Mouse (Mus musculus) heart, postnatal 36 days (tissue): Measurements from ENCODE around the gene Chml. TPM values are rescaled to one million over a fixed set of nuclear protein-coding genes. Genes with fewer than 3 reads are reported as not detected.

Source experiments
- DNase-seq, 2 experiments: peaks; one replicate each; pipeline ENCODE4 v3.0.0; 2021 to 2022
- intact Hi-C: fragments of 180-260 bp; cut with DNase I; formaldehyde crosslinking; loops from one replicate; pipeline ENCODE4 v1.15.1; 2025
- total RNA-seq, 2 experiments: library from RNA; stranded (reverse); gene quantifications; 2 replicates each; pipeline ENCODE4 v1.2.3; 2021

Chml gene
- 10 to 100 TPM; 10.1 to 10.6 TPM for total RNA-seq

DNA sequence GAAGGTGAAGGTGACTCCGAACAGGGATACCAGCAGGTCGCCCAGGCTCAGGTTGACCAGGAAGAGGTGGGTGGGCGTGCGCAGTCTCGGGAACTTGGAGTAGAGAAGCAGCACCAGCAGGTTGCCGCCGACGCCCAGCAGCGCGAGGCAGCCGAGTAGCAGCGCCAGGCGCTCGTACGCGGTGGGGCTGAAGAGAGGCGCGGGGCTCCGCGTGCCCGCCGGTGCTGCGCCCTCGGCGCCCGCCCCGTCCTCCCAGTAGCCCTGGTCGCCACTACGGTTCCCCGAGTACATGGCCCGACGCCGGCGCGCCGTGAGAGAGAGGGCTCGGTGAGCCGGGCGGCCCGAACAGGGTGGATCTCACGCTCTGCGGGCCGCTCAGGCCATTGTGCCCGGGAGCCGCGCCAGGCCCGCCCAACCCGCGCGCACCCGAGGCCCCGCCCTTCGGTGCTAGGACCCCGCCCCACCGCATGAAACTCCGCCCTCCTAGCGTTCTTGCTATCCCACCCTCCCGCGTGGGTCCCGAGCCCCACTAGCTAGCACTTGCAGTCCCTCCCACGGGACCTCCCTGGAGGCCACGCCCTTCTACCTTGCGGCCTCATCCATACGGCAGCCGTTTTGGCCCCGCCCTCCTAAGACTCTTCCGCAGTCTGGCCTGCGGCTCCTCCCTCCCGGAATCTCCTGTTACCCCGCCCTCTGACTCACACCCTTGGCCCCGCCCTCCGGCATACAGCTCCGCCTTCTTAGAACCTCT, at the start of gene Chml, which contains the start of gene Opn3:
TSS of gene Chml (minus strand) at position 656 of the 751 bp plus-strand sequence.
TSS of gene Opn3 (minus strand) at position 531 of the 751 bp plus-strand sequence.
- DNase-seq, result peak; percentile 98
- intact Hi-C loops, result loop anchor here (1.0 to 5.0 kb wide), 3 partner anchors 67 to 190 kb away; partner anchors contain the start of genes Exo1 and Fh1

DNA sequence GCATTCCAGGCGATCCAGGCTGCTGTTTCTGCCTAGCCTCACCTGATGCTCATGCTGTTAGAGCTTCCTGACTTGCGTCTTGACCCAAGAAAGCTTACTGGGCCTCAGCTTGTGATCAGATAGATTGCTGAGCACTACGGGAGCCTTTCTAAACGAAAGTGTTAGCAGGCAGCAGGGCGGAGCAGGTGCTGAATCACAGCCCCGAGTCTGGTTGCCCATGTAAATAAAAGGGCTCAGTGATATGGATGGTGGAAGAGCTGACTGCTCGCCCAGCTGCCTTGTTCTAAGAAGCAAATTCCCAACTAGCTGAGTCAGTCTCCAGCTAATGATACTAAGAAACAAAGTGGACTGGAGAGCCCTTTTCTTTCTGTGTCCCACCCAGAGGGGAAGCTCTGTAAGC, 33.1 kb upstream of the Chml start:
- intact Hi-C loops, result no loop called here
- DNase-seq, result no peak

DNA sequence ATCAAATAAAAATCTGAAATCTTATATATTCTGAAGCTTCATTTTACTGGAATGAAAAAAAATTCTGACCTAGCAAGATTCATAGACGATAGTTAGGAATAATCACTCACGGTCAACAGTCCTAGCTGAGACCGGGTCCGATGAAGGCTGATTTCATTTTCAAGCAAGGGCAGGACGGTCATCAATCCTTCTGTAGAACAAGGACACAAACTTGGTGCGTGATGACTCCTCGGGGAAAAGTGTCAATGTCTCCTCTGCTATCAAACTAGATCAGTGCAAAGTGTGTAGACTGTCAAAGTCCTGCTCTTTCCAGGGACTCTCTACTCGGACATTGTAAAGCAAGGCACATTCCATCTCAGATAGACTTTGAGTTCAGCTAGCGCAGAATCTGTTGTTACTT, 24.1 kb upstream of the Chml start:
- DNase-seq, result no peak
- intact Hi-C loops, result no loop called here

DNA sequence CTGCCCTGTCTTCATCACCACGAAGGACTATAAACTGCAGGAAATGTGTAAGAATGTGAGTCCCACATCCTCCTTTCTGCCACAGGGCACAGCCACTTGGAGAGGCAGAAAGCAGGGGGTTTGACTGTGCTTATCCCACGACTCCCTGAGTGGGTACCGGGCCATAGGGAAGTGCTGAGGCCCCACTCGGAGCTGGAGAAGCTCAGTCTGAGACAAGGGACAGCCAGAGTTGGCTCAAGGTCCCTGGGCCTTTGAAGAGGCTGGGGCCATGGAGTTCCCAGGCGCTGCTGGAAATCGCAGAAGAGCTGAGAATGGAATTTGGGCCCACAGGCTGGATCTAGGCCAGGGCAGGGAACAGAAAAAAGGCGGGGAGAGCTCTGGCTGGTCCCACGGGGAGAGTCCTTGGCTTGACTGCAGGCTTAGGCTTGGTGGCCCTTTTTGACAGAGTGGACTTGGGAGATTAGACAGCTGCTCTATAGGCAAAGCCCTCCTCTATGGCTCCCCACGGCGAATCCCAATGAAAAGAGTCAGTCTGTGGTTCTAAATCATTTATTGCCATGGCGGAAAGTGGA, 19.7 kb upstream of the Chml start:
- DNase-seq, result peak; percentile 34 to 50
- intact Hi-C loops, result no loop called here

DNA sequence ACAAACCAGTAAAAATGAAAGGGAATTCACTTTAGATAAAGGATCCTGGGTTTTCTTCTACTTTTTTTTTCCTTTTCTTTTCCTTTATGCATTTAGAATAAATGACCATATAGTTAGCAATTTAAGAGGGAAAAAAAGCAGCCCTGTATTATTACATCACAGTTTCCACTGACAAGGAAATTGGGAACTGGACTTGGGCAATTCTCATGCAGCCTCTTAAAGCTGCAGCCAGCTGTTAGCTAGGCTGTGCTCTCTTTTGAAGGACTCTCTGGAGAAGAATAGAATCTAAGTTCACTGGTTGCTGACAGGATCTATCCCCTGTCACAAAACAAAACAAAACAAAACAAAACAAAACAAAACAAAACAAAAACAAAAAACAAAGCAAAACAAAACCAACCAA, 15.3 kb upstream of the Chml start:
- intact Hi-C loops, result no loop called here
- DNase-seq, result no peak

DNA sequence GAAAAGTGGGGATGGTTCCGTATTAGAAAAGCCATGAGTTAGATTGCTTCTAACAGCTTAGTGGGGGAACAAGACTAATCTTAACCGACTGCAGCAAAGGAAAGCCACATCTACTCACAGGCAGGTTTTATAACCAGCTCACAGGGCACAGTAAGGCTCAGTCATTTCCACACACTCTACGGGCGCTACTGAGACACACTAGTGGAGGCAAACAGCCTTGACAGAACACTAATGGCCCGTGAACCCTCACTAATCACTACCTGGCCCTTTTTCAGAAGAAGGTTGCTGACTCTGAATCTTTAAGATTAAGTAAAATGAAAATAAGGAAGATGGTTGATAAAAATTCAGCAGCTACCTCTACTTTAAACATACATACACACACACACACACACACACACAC, 14.9 kb upstream of the Chml start:
- no peak for DNase-seq
- intact Hi-C loops, result no loop called here

DNA sequence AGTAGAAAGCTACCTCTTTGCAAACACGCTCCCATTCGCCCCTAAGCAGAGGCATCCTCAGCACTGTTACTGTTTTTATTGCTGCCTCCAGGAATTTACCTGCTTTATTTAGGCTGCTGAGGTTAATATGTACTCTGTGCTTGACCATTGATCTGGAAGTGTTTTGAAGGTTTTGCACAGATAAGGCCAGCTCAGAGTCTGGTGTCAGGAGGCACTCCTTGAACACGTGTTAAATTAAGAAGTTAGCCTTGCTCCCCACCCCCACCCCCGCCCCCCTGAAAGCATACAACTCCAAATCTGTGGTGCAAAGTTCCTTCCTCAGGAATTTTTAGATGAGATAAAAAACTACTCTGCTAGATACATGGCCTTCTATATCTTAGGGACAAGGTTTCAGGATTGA, 8.4 kb upstream of the Chml start:
- no peak for DNase-seq

DNA sequence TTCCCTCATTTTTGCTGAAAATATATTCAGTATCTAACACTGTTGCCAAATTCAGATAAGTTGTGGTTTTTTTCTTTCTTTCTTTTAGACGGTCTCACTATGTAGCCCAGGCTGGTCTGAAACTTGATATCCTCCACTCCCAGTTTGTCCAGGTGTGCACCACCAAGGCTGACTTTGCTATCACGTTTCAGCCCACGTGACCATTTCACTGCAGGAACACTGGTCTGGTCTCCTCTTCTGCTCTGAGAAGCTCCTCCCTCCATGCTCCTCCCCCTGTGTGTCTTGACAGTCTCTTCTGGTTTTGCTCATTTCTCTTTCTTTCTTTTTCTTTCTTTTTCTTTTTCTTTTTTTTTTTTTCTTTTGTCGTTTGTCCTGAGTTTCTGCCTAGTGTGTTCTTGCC, 7.1 kb upstream of the Chml start:
- intact Hi-C loops, result no loop called here

More for the DNA sequence above, 8.4 kb upstream of the Chml start:
- intact Hi-C loops, result no loop called here

DNA sequence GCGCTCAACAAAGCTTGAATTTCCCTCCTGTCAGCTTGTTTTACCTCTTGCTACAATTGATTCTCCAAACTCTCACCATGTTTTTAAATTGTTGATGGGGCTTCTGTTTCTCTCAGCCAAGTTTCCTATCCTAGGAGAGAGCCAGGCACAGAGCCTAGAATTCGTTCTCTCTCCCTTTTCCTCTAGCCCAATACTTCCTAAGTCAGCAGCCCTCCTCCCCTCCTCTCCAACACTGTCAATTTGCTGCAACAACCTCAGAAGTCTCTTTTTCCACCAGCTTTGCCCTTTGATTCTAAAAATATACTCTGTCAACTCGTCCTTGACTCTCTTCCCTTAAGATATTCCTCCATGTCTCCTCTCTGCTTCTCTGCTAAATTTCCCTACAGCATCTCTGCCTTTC, 6.7 kb upstream of the Chml start:
- no peak for DNase-seq
- intact Hi-C loops, result no loop called here

More for the DNA sequence above, 7.1 kb upstream of the Chml start:
- DNase-seq, result no peak

DNA sequence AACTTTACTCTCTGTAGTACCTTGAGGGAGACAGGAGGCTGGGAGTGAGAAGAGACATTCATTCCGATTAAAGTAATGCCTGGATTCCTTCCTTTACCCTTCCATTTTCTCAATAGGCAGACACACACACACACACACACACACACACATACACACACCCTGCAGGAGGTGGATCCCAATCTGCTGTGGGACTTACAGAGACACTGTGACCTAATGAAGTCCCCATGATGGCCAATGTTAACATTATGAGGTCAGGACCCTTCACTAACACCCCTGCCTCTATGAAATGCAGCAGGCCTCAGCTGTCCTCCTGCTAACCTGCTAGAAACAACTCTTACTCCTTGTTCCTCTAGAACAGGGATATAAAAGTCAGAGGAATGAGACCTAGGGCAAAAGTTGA, 5.6 kb upstream of the Chml start, which contains the start of gene Wdr64:
TSS of gene Wdr64 (plus strand) at position 301 of the 400 bp plus-strand sequence.
- no peak for DNase-seq
- intact Hi-C loops, result no loop called here

DNA sequence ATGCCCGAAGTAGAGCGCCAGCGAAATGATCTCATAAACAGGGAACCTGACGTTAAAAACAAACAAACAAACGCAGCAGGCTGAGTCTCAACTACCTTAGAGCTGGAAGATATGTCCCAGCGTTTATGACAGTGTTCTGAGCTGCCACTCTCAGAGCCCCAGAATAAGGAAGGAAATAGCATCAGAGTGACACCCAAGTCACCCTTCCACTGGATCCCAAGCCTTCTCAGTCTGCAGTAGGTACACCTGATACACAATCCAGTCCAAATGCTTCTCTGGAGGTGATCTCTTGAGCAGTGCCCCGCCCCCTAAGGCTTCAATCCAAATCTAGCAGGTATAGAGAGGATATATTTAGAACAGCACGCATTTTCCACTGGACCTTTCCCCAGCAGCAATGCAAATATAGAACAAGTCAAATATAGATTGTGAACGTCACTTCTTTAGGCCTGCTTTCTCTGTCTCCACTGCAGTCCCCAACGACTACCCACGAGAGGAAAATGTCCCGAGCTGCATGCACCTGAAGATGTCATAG, 794 bp upstream of the Chml start:
- no peak for DNase-seq
- intact Hi-C loops, result loop anchor here (5.0 kb wide), 2 partner anchors 174 to 189 kb away; partner anchors contain the start of gene Exo1

DNA sequence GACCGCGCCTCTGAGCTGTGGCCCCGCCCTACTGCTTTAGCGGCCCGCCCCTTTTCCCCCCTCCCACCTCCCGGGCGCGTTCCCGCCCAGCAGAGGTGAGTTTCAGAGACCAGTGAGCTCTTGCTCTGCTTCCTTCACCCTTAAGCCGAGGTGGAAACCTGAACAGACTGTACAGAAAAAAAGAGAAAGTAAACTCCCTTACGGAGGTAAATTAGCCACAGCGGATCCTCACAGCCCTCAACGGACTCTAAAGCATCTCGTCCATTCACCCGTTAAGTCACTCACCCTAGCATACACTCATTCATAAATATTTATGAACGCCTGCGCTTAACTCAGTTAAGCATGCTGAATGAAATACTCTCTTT, 278 bp upstream of the Chml start:
- DNase-seq, result no peak
- intact Hi-C loops, result loop anchor here (1.0 to 5.0 kb wide), 3 partner anchors 68 to 189 kb away; partner anchors contain the start of genes Exo1 and Fh1

DNA sequence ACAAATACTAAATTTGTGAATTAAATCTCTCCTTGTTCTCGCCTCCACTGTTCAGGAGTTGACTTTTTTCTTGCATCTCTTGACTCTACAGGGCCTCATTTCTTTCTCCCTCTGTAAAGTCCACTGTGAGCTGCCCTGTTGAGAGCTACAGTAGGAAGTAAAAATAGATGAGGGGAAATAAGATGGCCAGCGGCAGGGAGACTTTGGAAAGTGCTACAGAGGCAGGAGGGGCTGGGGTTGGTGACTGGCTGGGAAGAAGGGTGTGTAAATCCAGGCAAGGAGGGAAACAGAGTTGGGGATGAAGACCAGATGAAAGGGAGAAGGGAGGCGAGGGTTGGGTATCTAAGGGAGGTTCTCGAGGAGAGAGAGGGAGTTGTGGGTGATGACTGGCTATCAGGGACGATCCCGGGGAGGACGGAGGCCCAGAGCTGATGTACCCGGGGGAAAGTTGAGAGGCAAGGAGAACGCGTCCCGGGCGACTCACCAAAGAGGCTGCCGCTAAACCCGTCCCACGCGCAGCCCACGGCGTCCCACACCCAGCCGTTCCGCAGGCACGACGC, 935 bp downstream of the Chml start:
- DNase-seq, result no peak
- intact Hi-C loops, result loop anchor here (1.0 to 5.0 kb wide), 3 partner anchors 66 to 191 kb away; partner anchors contain the start of genes Exo1 and Fh1

DNA sequence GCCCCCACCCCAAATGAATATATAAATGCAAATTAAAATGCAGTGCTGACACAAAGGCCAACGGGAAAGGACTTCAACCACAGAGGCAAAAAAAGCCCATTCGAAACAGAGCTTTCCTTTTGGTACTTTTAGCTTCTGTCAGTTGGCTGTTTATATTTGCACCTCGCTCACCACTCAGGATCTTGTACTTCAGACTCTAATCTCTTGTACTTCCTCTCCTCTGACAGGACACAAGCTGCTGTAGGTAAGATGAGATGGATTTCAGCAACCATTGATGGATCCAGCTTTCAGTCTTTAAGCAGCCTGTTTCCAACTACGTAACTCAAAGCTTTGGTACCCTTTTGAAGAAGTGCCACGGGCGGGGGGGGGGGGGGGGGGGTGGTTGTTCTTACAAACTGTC, 11.7 kb downstream of the Chml start:
- intact Hi-C loops, result no loop called here
- DNase-seq, result no peak

DNA sequence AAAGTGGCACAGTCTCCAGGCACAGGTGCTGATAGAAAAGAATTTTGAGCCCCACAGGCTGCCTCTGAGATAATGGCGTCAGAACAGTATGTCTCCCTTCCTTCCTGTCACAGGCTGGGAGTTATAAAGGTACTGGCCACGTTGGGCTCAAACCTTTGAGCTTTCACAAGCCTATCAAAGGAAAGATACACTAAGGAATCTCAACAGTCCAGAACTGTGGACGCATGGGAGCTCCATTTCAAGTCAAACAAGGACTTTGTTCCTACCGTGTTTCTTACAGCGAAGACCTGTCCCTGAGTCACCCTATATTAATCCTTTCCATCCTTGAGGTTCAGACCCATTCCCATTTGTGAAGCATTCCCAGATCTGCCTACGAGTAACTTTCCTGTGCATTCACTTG, 15.2 kb downstream of the Chml start:
- intact Hi-C loops, result no loop called here
- DNase-seq, result no peak

DNA sequence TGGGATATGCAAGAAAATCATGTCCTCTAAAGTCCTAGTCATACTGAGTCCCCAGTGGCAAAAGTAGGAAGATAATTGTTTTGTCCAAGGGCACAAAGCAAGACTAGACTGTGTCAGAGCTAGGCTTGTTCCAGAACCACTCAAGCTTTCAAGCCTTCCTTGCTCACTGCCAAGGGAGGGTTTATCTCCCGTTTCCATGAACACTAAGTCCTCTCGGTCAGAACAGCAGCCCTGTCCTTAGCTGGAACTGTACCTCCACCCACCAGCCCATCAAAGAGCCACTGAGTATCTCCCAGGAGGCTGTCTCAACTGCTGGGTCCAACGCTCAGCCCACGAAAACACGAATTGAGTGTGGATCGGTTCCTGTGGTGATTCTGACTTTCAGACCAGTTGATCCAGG, 17.6 kb downstream of the Chml start:
- intact Hi-C loops, result no loop called here
- peak; percentile 11 to 22 for DNase-seq

DNA sequence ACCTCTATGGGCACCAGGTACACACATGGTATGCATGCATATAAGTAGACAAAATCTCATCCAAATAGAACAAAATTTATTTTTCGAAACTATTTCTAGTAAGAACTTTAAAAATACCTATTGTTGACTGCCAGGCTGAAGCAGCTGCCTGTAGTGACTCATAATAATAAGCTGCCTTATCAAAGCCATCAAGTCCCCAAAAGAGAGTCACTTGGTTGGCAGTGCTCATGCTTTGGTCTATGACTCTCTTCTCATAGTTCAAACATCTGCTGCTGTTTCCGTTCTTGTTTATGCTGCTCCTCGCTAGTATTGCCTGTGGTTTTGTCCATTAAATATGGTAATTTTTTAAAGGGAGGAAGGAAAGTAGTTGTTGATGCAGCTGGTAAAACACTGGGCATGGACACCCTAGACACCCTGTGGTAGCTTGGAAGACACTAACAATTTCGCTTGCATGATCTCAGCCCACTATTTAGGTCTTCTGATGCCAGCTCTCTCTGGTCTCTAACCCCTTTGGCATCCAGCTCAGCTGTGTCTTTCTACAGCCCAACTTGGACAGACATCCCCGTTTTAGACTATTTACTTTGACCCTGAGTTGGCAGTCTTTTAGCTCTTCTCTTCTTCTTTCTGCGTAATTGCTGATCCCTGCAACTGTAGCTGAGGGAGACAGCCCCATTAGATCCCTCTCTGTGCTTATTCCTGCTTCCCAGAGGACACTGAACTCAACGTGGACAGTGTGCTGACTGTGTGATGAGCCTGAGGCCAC, 19.0 kb downstream of the Chml start:
- DNase-seq, result no peak
- intact Hi-C loops, result loop anchor here (5.0 kb wide), 2 partner anchors 194 to 249 kb away; partner anchors contain the start of gene Gm38100

DNA sequence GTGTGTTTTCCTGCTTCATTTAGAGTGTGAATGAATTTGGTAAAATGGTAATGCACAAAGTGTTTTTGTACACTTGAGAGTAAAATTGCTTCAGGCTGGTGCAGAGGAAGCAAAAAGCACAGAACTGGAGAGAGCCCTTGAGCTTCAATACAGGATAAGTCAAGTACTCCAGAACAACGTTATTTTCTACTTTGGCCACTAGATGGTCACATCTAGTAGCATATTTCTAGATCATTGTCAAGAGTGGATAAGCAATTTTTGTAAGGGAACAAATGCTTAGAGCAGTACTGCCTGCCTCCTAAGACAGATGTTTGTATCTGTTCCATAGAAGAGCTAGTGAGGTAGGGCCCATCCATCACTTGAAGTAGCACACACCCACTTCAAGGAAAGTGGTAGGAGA, 21.1 kb downstream of the Chml start:
- intact Hi-C loops, result loop anchor here (5.0 kb wide), 2 partner anchors 196 to 251 kb away; partner anchors contain the start of gene Gm38100
- no peak for DNase-seq

DNA sequence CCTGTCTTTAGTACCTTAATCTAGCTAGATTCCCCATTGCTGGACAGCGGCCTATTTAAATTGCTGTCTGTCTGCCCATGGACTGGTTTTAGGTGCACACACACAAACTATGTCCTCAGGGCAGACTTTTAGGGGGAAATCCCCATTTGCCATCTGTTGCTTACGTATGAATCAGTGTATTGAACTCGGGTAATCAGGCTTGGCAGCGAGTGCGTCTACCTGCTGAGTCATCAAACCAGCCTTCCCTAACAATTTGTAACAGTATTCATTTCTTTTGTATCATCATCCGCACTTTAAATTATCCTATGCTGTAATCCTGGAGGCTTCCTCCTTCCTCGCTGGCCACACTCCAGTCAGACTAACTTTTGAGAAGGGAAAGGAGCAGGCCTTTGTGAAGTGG, 22.7 kb downstream of the Chml start:
- DNase-seq, result no peak
- intact Hi-C loops, result loop anchor here (5.0 kb wide), 2 partner anchors 197 to 252 kb away; partner anchors contain the start of gene Gm38100

DNA sequence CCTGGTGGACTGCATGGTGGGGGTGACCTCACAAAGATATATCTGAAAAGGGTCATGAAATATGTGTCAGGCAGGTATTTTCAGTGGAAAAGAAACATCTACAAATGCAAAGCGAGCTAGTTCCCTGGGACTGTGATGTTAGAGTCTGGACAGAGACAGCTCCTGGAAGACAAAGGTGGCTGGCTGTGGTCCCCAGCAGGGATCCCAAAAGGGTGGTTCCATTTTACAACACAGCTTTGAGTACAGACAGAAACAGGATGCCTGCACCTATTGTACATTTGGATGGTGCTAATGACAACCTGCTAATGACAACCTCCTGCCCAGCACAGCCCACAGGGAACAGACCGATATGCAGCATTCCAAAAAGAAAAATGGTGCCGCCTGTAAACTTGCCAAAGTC, 23.2 kb downstream of the Chml start:
- intact Hi-C loops, result loop anchor here (10.0 kb wide), 1 partner anchor 545 kb away; no protein-coding TSS in a partner anchor
- no peak for DNase-seq
